Mouse (Mus musculus) cerebellum, adult 2 months (tissue): Measurements from ENCODE around the gene Sqstm1.

Experiments
- CTCF ChIP-seq: fragments of 200-500 bp; IDR thresholded peaks from 2 replicates; pipeline ENCODE4 v1.5.1; 2011; ENCODE audit warnings: low read depth, mild to moderate bottlenecking, control low read depth, low read length, moderate library complexity, borderline replicate concordance; ENCODE audit not compliant: insufficient read depth
- POLR2A ChIP-seq: fragments of 200-500 bp; IDR thresholded peaks from 2 replicates; pipeline ENCODE4 v1.6.1; 2011; ENCODE audit warnings: low read length, control low read depth, borderline replicate concordance; ENCODE audit not compliant: insufficient read depth

GRCm38 (mm10) chr11:50238324-50238723, 27.7 kb upstream of the Sqstm1 start, which contains the start of gene Ltc4s:
- no peak for TF ChIP-seq CTCF
- TF ChIP-seq POLR2A: no peak
